Mouse (Mus musculus): ENCODE results near the gene Rhbdl1.

- TF ChIP-seq POLR2A (IDR thresholded peaks at IDR 0.05; ENCODE audit: extremely low read depth, insufficient read depth, low read length) = no peak
- TF ChIP-seq CTCF (IDR thresholded peaks at IDR 0.05; ENCODE audit: extremely low read depth, insufficient read depth, low read length) = no peak
Measured at GRCm38 (mm10) chr17:25876347-25876915, 39.3 kb upstream of the Rhbdl1 start.

Measured in cortical plate, adult 2 months (tissue).